Mouse (Mus musculus): ENCODE measurements around the gene Golgb1. TPM values are rescaled to one million over a fixed set of nuclear protein-coding genes. Genes with fewer than 3 reads are reported as not detected.

The Golgb1 gene
- polyA plus RNA-seq, 1 experiment from 2014 or later, result 120 TPM

GRCm38 (mm10) chr16:36896712-36897111 lies 21.8 kb downstream of the Golgb1 start:
- no peak overlapping the region for H3K9ac ChIP-seq (ENCODE audit: low read depth, low read length)
- peaks cover 97% of the 10 kb centered on the region for H3K36me3 ChIP-seq (ENCODE audit: control insufficient read depth, insufficient read depth, low read length)
- ATAC-seq (ENCODE audit: low read depth), result no peak

GRCm38 (mm10) chr16:36903156-36903555 lies 28.2 kb downstream of the Golgb1 start:
- Histone ChIP-seq H3K4me1 (ENCODE audit: control insufficient read depth, insufficient read depth, low read length) (no peaks in the 10 kb centered on the region), H3K4me3 (ENCODE audit: low read depth, low read length) (no peak overlapping the region), H3K9me3 (ENCODE audit: control insufficient read depth, low read length) (no peaks in the 10 kb centered on the region), H3K27ac (replicated peaks; ENCODE audit: low read depth, low read length) (no peak overlapping the region), H3K4me2 (ENCODE audit: low read depth, low read length) (no peak overlapping the region), H3K27me3 (replicated peaks; ENCODE audit: control insufficient read depth, insufficient read depth, low read length) (no peaks in the 10 kb centered on the region), H3K36me3 (ENCODE audit: control insufficient read depth, insufficient read depth, low read length) (peaks cover 87% of the 10 kb centered on the region), H3K9ac (ENCODE audit: low read depth, low read length) (no peak overlapping the region)
- DNase-seq (ENCODE audit: low spot score) (no peak), ATAC-seq (ENCODE audit: low read depth) (no peak)
- 90% methylated on average over 5 of the region's 5 CpGs for WGBS

More at GRCm38 (mm10) chr16:36896712-36897111, 21.8 kb downstream of the Golgb1 start:
- DNase-seq (ENCODE audit: low spot score), result no peak
- 94% methylated on average over 6 of the region's 6 CpGs for WGBS
- Histone ChIP-seq H3K27ac (replicated peaks; ENCODE audit: low read depth, low read length) (no peak overlapping the region), H3K4me1 (ENCODE audit: control insufficient read depth, insufficient read depth, low read length) (no peaks in the 10 kb centered on the region), H3K4me3 (ENCODE audit: low read depth, low read length) (no peak overlapping the region), H3K4me2 (ENCODE audit: low read depth, low read length) (no peak overlapping the region), H3K27me3 (replicated peaks; ENCODE audit: control insufficient read depth, insufficient read depth, low read length) (no peaks in the 10 kb centered on the region), H3K9me3 (ENCODE audit: control insufficient read depth, low read length) (no peaks in the 10 kb centered on the region)

GRCm38 (mm10) chr16:36911909-36912308 lies 37.0 kb downstream of the Golgb1 start:
- no peak for ATAC-seq (ENCODE audit: low read depth)
- no peak overlapping the region for H3K4me2 ChIP-seq (ENCODE audit: low read depth, low read length)
- H3K36me3 ChIP-seq (ENCODE audit: control insufficient read depth, insufficient read depth, low read length), result peaks cover 81% of the 10 kb centered on the region

GRCm38 (mm10) chr16:36912311-36912710 lies 37.4 kb downstream of the Golgb1 start:
- no peaks in the 10 kb centered on the region for H3K27me3 ChIP-seq (replicated peaks; ENCODE audit: control insufficient read depth, insufficient read depth, low read length)
- 89% methylated on average over 13 of the region's 13 CpGs for WGBS
- DNase-seq (ENCODE audit: low spot score) (no peak), ATAC-seq (ENCODE audit: low read depth) (no peak)
- no peak overlapping the region for H3K4me3 ChIP-seq (ENCODE audit: low read depth, low read length)
- H3K36me3 ChIP-seq (ENCODE audit: control insufficient read depth, insufficient read depth, low read length), result peaks cover 81% of the 10 kb centered on the region
- no peak overlapping the region for H3K4me2 ChIP-seq (ENCODE audit: low read depth, low read length)
- H3K9ac ChIP-seq (ENCODE audit: low read depth, low read length), result no peak overlapping the region
- no peak overlapping the region for H3K27ac ChIP-seq (replicated peaks; ENCODE audit: low read depth, low read length)
- no peaks in the 10 kb centered on the region for H3K4me1 ChIP-seq (ENCODE audit: control insufficient read depth, insufficient read depth, low read length)
- H3K9me3 ChIP-seq (ENCODE audit: control insufficient read depth, low read length), result no peaks in the 10 kb centered on the region

More at GRCm38 (mm10) chr16:36911909-36912308, 37.0 kb downstream of the Golgb1 start:
- no peak overlapping the region for H3K9ac ChIP-seq (ENCODE audit: low read depth, low read length)
- H3K27me3 ChIP-seq (replicated peaks; ENCODE audit: control insufficient read depth, insufficient read depth, low read length), result no peaks in the 10 kb centered on the region
- no peak overlapping the region for H3K27ac ChIP-seq (replicated peaks; ENCODE audit: low read depth, low read length)
- no peaks in the 10 kb centered on the region for H3K4me1 ChIP-seq (ENCODE audit: control insufficient read depth, insufficient read depth, low read length)
- no peaks in the 10 kb centered on the region for H3K9me3 ChIP-seq (ENCODE audit: control insufficient read depth, low read length)
- DNase-seq (ENCODE audit: low spot score), result no peak
- 88% methylated on average over 10 of the region's 10 CpGs for WGBS
- no peak overlapping the region for H3K4me3 ChIP-seq (ENCODE audit: low read depth, low read length)

- no peak overlapping the region for H3K4me3 ChIP-seq (ENCODE audit: low read depth, low read length)
- peaks cover 82% of the 10 kb centered on the region for H3K36me3 ChIP-seq (ENCODE audit: control insufficient read depth, insufficient read depth, low read length)
- no peaks in the 10 kb centered on the region for H3K27me3 ChIP-seq (replicated peaks; ENCODE audit: control insufficient read depth, insufficient read depth, low read length)
- no peaks in the 10 kb centered on the region for H3K4me1 ChIP-seq (ENCODE audit: control insufficient read depth, insufficient read depth, low read length)
- ATAC-seq (ENCODE audit: low read depth) (no peak; the same call in 1 of the 2 replicates), DNase-seq (ENCODE audit: low spot score) (peak; percentile 16)
- WGBS, result 76% methylated on average over 5 of the region's 5 CpGs
- H3K9ac ChIP-seq (ENCODE audit: low read depth, low read length), result no peak overlapping the region
- no peak overlapping the region for H3K4me2 ChIP-seq (ENCODE audit: low read depth, low read length)
- no peak overlapping the region for H3K27ac ChIP-seq (replicated peaks; ENCODE audit: low read depth, low read length)
- no peaks in the 10 kb centered on the region for H3K9me3 ChIP-seq (ENCODE audit: control insufficient read depth, low read length)
These were observed 39.3 kb downstream of the Golgb1 start for GRCm38 (mm10) chr16:36914195-36914594.

- no peak overlapping the region for H3K9ac ChIP-seq (ENCODE audit: low read depth, low read length)
- H3K36me3 ChIP-seq (ENCODE audit: control insufficient read depth, insufficient read depth, low read length), result peaks cover 85% of the 10 kb centered on the region
- DNase-seq (ENCODE audit: low spot score) (no peak), ATAC-seq (ENCODE audit: low read depth) (no peak)
- no peaks in the 10 kb centered on the region for H3K9me3 ChIP-seq (ENCODE audit: control insufficient read depth, low read length)
- no peak overlapping the region for H3K4me3 ChIP-seq (ENCODE audit: low read depth, low read length)
- no peaks in the 10 kb centered on the region for H3K27me3 ChIP-seq (replicated peaks; ENCODE audit: control insufficient read depth, insufficient read depth, low read length)
- 97% methylated on average over 10 of the region's 10 CpGs for WGBS
- H3K27ac ChIP-seq (replicated peaks; ENCODE audit: low read depth, low read length), result no peak overlapping the region
- H3K4me1 ChIP-seq (ENCODE audit: control insufficient read depth, insufficient read depth, low read length), result no peaks in the 10 kb centered on the region
- H3K4me2 ChIP-seq (ENCODE audit: low read depth, low read length), result no peak overlapping the region
These were observed 43.6 kb downstream of the Golgb1 start for GRCm38 (mm10) chr16:36918505-36918904.

- no peak for DNase-seq (ENCODE audit: low spot score)
- H3K4me2 ChIP-seq (ENCODE audit: low read depth, low read length), result no peak overlapping the region
- H3K36me3 ChIP-seq (ENCODE audit: control insufficient read depth, insufficient read depth, low read length), result peaks cover 77% of the 10 kb centered on the region
- no peak overlapping the region for H3K27ac ChIP-seq (replicated peaks; ENCODE audit: low read depth, low read length)
- H3K4me1 ChIP-seq (ENCODE audit: control insufficient read depth, insufficient read depth, low read length), result no peaks in the 10 kb centered on the region
- no peak for ATAC-seq (ENCODE audit: low read depth)
- 82% methylated on average over 3 of the region's 3 CpGs for WGBS
- H3K4me3 ChIP-seq (ENCODE audit: low read depth, low read length), result no peak overlapping the region
- no peak overlapping the region for H3K9ac ChIP-seq (ENCODE audit: low read depth, low read length)
- no peaks in the 10 kb centered on the region for H3K9me3 ChIP-seq (ENCODE audit: control insufficient read depth, low read length)
- no peaks in the 10 kb centered on the region for H3K27me3 ChIP-seq (replicated peaks; ENCODE audit: control insufficient read depth, insufficient read depth, low read length)
These were observed 45.5 kb downstream of the Golgb1 start for GRCm38 (mm10) chr16:36920410-36920809.

GRCm38 (mm10) chr16:36921067-36921613 lies 46.2 kb downstream of the Golgb1 start:
- no peaks in the 10 kb centered on the region for H3K4me1 ChIP-seq (ENCODE audit: control insufficient read depth, insufficient read depth, low read length)
- DNase-seq (ENCODE audit: low spot score), result no peak
- H3K9me3 ChIP-seq (ENCODE audit: control insufficient read depth, low read length), result no peaks in the 10 kb centered on the region
- no peak overlapping the region for H3K4me2 ChIP-seq (ENCODE audit: low read depth, low read length)
- no peak overlapping the region for H3K9ac ChIP-seq (ENCODE audit: low read depth, low read length)
- 91% methylated on average over 8 of the region's 8 CpGs for WGBS
- H3K27ac ChIP-seq (replicated peaks; ENCODE audit: low read depth, low read length), result no peak overlapping the region
- ATAC-seq (ENCODE audit: low read depth), result no peak
- H3K27me3 ChIP-seq (replicated peaks; ENCODE audit: control insufficient read depth, insufficient read depth, low read length), result no peaks in the 10 kb centered on the region
- no peak overlapping the region for H3K4me3 ChIP-seq (ENCODE audit: low read depth, low read length)
- H3K36me3 ChIP-seq (ENCODE audit: control insufficient read depth, insufficient read depth, low read length), result peaks cover 77% of the 10 kb centered on the region

GRCm38 (mm10) chr16:36921980-36922379 lies 47.0 kb downstream of the Golgb1 start:
- WGBS, result 84% methylated on average over 6 of the region's 6 CpGs
- no peak overlapping the region for H3K27ac ChIP-seq (replicated peaks; ENCODE audit: low read depth, low read length)

More at GRCm38 (mm10) chr16:36921980-36922379, 47.0 kb downstream of the Golgb1 start:
- DNase-seq (ENCODE audit: low spot score), result no peak
- Histone ChIP-seq H3K36me3 (ENCODE audit: control insufficient read depth, insufficient read depth, low read length) (peaks cover 77% of the 10 kb centered on the region), H3K9me3 (ENCODE audit: control insufficient read depth, low read length) (no peaks in the 10 kb centered on the region), H3K27me3 (replicated peaks; ENCODE audit: control insufficient read depth, insufficient read depth, low read length) (no peaks in the 10 kb centered on the region), H3K9ac (ENCODE audit: low read depth, low read length) (no peak overlapping the region), H3K4me3 (ENCODE audit: low read depth, low read length) (no peak overlapping the region), H3K4me1 (ENCODE audit: control insufficient read depth, insufficient read depth, low read length) (no peaks in the 10 kb centered on the region), H3K4me2 (ENCODE audit: low read depth, low read length) (no peak overlapping the region)
- ATAC-seq (ENCODE audit: low read depth), result no peak

Data from embryonic facial prominence, embryonic 14.5 days (tissue).